Mouse (Mus musculus) erythroblast, embryonic 14.5 days (primary cell): ENCODE results near the gene Nol10.

Source experiments
- GATA1 ChIP-seq: IDR thresholded peaks from 2 replicates; pipeline ENCODE4 v1.6.1; 2012; ENCODE audit warnings: low read length, inconsistent platforms, mixed read lengths
- TAL1 ChIP-seq: IDR thresholded peaks from 3 replicates; pipeline ENCODE4 v1.6.1; 2012; ENCODE audit warnings: low read length, inconsistent platforms, mixed read lengths

GRCm38 (mm10) chr12:17448781-17449180, 100.5 kb downstream of the Nol10 start:
- TF ChIP-seq GATA1, result no peak
- no peak for TF ChIP-seq TAL1
